Mouse (Mus musculus) kidney, adult 10 weeks (tissue): ENCODE results near the gene H2al1k. TPM values are rescaled to one million over a fixed set of nuclear protein-coding genes. Genes with fewer than 3 reads are reported as not detected.

Source experiments
- polyA plus RNA-seq: library from polyadenylated mRNA; stranded (reverse); fragments of 350-450 nt; fragmentation: Illumina TruSeq; extraction: RNeasy Lipid Tissue Mini Kit (QIAGEN cat#74804); gene quantifications from one replicate; pipeline ENCODE4 v1.2.3, GENCODE M21; 2014; ENCODE audit warnings: low read depth, low replicate concordance

H2al1k gene
- polyA plus RNA-seq, result not detected

GRCm38 (mm10) chrX:9350327-9350726 lies at the start of gene H2al1k:
Gene H2al1k, plus strand, starts transcription at chrX:9350627.

Other genes starting within 250 kb of the H2al1k start
- gene 4930402K13Rik, start 246.1 kb upstream of the H2al1k start, polyA plus RNA-seq, result not detected
- gene Lancl3, start 150.7 kb upstream of the H2al1k start, polyA plus RNA-seq, result 8.8 TPM
- not detected for gene Gm14862, start 93.7 kb upstream of the H2al1k start, polyA plus RNA-seq
- 1.6 TPM for gene Xk, start 77.9 kb upstream of the H2al1k start, polyA plus RNA-seq
- not detected for gene H2al1m, start 66.9 kb upstream of the H2al1k start, polyA plus RNA-seq
- gene Cybb, start 137.1 kb downstream of the H2al1k start, polyA plus RNA-seq, result 9.8 TPM
- gene H2al1o, start 221.8 kb downstream of the H2al1k start, polyA plus RNA-seq, result not detected